Mouse (Mus musculus): ENCODE results near the gene Abcb10.

GRCm38 (mm10) chr8:124011580-124011979, 28.7 kb upstream of the Abcb10 start:
- no peak for TF ChIP-seq CTCF (IDR thresholded peaks at IDR 0.05; ENCODE audit: control insufficient read depth, insufficient read depth, insufficient replicate concordance, low read depth, low read length)
- TF ChIP-seq POLR2A (IDR thresholded peaks at IDR 0.05; ENCODE audit: control insufficient read depth, low read depth, low read length): no peak
